Comparison of ENCODE assay signal across 9 mouse cellular contexts in the genomic region with DNA sequence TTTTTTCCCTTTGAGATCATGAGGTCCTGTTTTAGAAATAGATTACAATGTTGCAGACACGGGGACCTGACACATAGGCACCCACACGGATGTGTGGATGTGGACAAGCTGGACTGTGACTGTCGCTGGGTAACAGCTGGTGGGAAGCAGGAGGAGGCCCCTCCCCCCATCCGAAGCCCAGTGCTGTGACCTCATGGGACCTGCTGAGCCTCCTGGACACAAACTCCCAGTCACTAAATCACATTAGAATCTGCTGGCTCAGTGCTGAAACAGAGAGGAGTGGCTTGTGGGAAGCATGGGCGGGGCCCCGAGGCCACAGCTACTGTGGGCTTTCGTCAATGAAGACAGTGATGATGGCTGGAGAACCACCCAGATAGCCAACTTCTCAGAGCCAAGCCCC.
DNase-seq lines count a peak whose midpoint lies in the region; ATAC-seq and TF ChIP-seq lines count a peak whose summit lies in the region.
"Had no signal": no experiment of that assay in that cellular context is flagged by ENCODE, and none has a peak within 500 bp of the region (broad histone marks: within the 10 kb centered on the region; RNA-seq: fewer than 3 reads in every experiment).

No protein-coding gene starts in this region.

- ATAC-seq in midbrain, embryonic 11.5 days (ENCODE audit: low FRiP score), result peak; percentile 56; the same call in 1 of the 2 replicates
- no peak for ATAC-seq in midbrain, embryonic 16.5 days
- ATAC-seq in liver, postnatal 0 days, result no peak

- intact Hi-C loops in gastrocnemius, postnatal 14 days (cut with DNase I; ENCODE audit: low total_unique reads), result no loop called here

- 0 out of 2 replicates have a peak, but pooled peaks cover 2% of the 10 kb centered on the region for H3K27me3 ChIP-seq in midbrain, embryonic 11.5 days (ENCODE audit: control insufficient read depth, insufficient read depth, low read length)
- H3K27me3 ChIP-seq in midbrain, embryonic 16.5 days (ENCODE audit: control insufficient read depth, insufficient read depth, low read depth, low read length), result no peaks in the 10 kb centered on the region
- no peaks in the 10 kb centered on the region for H3K27me3 ChIP-seq in liver, postnatal 0 days (ENCODE audit: insufficient read depth, low read length)

- no peak overlapping the region for H3K4me2 ChIP-seq in midbrain, embryonic 11.5 days
- no peak overlapping the region for H3K4me2 ChIP-seq in midbrain, embryonic 16.5 days (ENCODE audit: low read length)
- H3K4me2 ChIP-seq in liver, postnatal 0 days (ENCODE audit: low read depth, low read length), result no peak overlapping the region

- H3K9me3 ChIP-seq in midbrain, embryonic 11.5 days (ENCODE audit: control insufficient read depth, low read length), result no peaks in the 10 kb centered on the region
- no peaks in the 10 kb centered on the region for H3K9me3 ChIP-seq in midbrain, embryonic 16.5 days (replicated peaks; ENCODE audit: control insufficient read depth, low read length, poor library complexity, severe bottlenecking)
- no peaks in the 10 kb centered on the region for H3K9me3 ChIP-seq in liver, postnatal 0 days (ENCODE audit: low read length)

- no peak overlapping the region for H3K4me3 ChIP-seq in midbrain, embryonic 11.5 days (ENCODE audit: low read depth, low read length)
- H3K4me3 ChIP-seq in midbrain, embryonic 16.5 days (ENCODE audit: low read depth, low read length), result no peak overlapping the region
- H3K4me3 ChIP-seq in liver, postnatal 0 days (ENCODE audit: low read depth, low read length), result no peak overlapping the region

- no peak overlapping the region for H3K27ac ChIP-seq in midbrain, embryonic 11.5 days (ENCODE audit: low read depth, low read length)
- H3K27ac ChIP-seq in midbrain, embryonic 16.5 days (ENCODE audit: low read length), result no peak overlapping the region
- H3K27ac ChIP-seq in liver, postnatal 0 days (ENCODE audit: low read depth), result no peak overlapping the region

- WGBS in midbrain, embryonic 11.5 days, result 44% methylated on average over 7 of the region's 7 CpGs
- WGBS in midbrain, embryonic 16.5 days, result 43% methylated on average over 7 of the region's 7 CpGs
- 52% methylated on average over 7 of the region's 7 CpGs for whole genome bisulfite sequencing in liver, postnatal 0 days (ENCODE audit: insufficient replicate concordance)

- no peak for TF ChIP-seq CTCF in liver, postnatal 0 days (IDR thresholded peaks at IDR 0.05; ENCODE audit: low read depth)

- no peak overlapping the region for H3K9ac ChIP-seq in midbrain, embryonic 11.5 days (ENCODE audit: low read length)
- H3K9ac ChIP-seq in midbrain, embryonic 16.5 days (ENCODE audit: low read depth, low read length), result no peak overlapping the region
- no peak overlapping the region for H3K9ac ChIP-seq in liver, postnatal 0 days (replicated peaks)

- DNase-seq in midbrain, embryonic 11.5 days (ENCODE audit: low spot score, missing footprints), result peak; percentile 84
- DNase-seq in gastrocnemius, postnatal 14 days, result peak; percentile 71
- peak; percentile 50 to 59 for DNase-seq in kidney, postnatal 36 days
- DNase-seq in yolk sac, embryonic 10.5 days (ENCODE audit: low spot score), result peak; percentile 63
- no peak for DNase-seq in frontal cortex, adult 2 months (ENCODE audit: extremely low spot score in 1 of 2, low spot score in 1 of 2)
- no peak for DNase-seq in liver, postnatal 0 days
- DNase-seq: right cerebral cortex, postnatal 25 days; thymus, postnatal 25 days had no signal

- peaks cover 22% of the 10 kb centered on the region for H3K4me1 ChIP-seq in midbrain, embryonic 11.5 days (ENCODE audit: control insufficient read depth, insufficient read depth, low read length)
- peaks cover 27% of the 10 kb centered on the region for H3K4me1 ChIP-seq in midbrain, embryonic 16.5 days (ENCODE audit: control insufficient read depth, insufficient read depth, low read length)
- no peaks in the 10 kb centered on the region for H3K4me1 ChIP-seq in liver, postnatal 0 days (ENCODE audit: insufficient read depth)

- no peak for TF ChIP-seq EP300 in liver, postnatal 0 days (IDR thresholded peaks at IDR 0.05; ENCODE audit: low read depth)

- H3K36me3 ChIP-seq in midbrain, embryonic 11.5 days (ENCODE audit: control insufficient read depth, insufficient read depth, low read length), result no peaks in the 10 kb centered on the region
- H3K36me3 ChIP-seq in midbrain, embryonic 16.5 days (ENCODE audit: control insufficient read depth, insufficient read depth, low read length), result no peaks in the 10 kb centered on the region
- no peaks in the 10 kb centered on the region for H3K36me3 ChIP-seq in liver, postnatal 0 days (replicated peaks; ENCODE audit: insufficient read depth, low read length)

Comparison
In these comparisons a context has a peak if more than half of its experiments do, and no peak if none do; other contexts are left out.
1. DNase-seq: peak in midbrain, embryonic 11.5 days (single experiment), gastrocnemius, postnatal 14 days (single experiment), kidney, postnatal 36 days (2 of 2) and yolk sac, embryonic 10.5 days (single experiment); none in frontal cortex, adult 2 months (0 of 2) and liver, postnatal 0 days (single experiment).